Mouse (Mus musculus) spleen, adult 18-20 months (tissue): ENCODE measurements around the gene Fli1.

Experiments used
- DNase-seq, 2 experiments: peaks; one replicate each; pipeline ENCODE4 v3.0.0; 2022; ENCODE audit warnings: mixed read lengths in 2 of 2

Gene Fli1

DNA sequence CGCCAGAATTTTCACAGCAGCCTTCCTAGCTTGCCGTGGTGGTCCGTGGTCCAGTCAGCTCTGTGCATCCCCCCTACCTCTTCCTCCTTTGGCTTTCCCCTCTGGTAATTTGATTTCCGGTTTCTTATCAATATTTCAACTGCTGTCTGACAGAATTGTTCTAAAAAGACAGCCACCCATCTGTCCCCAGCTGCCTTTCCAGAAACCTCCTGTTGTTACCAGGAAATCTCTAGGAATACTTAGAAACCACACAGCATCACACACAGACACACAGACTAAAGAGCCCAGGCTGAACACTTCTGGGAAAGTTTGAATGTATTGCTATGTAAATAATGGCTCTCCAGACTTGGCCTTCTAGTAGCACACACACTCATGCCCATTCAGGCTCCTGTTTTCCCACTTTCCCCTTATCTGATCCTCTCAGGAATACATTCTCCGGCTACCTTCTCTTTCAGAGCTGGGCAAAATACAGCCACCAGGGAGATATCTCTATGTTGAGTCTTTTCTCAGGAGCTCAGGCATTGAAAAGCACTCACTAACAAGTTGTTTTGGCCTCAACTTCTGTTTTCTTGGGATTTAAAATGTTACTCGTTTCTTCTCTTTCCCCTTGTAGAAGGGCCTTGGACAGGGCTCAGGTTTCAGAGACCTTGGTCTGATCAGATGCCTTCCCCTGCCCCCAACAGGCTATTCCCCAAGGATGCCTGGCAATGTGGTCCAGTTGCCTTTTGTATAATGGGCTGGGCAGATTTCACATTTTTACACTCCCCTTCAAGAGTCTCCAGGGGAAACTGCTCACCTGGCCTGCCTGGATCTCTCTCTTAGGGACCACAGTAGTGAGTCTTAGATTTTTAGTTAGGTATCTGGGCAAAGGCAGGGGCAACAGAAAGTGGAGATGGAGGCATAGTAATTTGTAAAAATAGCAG, 7.1 kb upstream of the Fli1 start:
- no peak for DNase-seq

DNA sequence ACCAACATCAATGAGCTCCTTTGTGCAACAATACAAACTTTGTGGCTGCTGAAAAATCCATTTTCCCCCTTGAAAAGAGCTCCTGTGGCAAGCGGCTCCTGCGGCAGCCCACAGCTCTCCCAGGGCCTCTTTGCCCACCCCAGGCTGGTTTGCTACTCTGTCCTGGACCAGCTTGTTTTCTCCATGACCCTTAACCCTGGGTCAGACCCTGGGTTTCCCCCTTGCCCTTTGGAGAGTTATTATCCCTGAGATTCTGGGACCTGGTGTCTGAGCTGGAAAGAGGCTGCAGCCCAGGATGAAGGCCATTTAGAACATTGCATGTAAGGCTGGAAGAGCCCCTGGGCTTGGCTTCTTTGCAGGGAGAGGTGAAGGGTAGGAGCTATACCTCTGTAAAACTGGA, 4.1 kb upstream of the Fli1 start:
- DNase-seq, result no peak

DNA sequence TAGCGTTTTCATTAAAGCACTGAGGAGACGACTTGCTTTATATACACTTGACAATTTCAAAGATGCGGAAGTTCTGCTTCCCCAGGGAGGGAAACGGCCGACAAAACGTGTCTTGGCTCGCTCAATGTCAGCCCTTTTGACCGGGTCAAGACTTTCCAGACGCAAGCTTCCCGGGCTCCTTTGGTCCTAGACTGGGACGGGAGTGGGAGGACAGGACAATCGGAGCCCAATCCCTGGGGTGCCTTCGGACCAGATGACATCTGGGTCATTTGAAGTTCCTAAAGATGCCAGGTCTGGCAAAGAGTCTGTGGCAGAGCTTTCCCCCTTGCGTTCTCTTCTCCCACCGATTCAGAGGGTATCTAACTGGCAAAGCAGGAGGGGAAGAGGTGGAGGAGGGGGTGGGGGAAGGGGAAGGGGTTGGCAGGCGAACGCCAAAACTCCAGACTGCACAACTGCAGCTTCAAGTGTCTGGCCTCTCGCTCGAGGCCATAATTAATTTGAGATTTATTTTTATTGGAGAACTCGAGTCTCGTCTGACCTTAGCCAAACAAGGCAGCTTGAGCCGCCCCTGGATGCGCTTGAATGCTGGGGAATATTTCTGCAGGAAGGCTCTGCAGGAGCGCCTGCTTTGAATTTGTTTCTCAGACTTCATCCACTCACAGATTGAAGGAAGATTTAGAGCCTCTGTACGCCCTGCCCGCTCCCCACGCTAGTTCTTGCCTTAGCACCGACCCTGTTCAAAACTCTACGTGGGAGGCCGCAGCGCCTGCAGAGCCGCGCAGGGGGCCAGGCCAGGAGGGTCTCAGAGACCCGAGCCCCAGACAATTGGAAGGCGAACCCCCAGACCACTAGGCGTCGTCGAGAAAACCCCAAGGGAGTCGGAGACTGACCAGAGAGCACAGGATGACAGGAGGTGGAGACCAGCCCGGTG, 2.3 kb upstream of the Fli1 start:
- no peak for DNase-seq

GRCm38 (mm10) chr9:32543923-32544575, 1.4 kb upstream of the Fli1 start:
- no peak for DNase-seq

GRCm38 (mm10) chr9:32543040-32543581, 450 bp upstream of the Fli1 start:
- no peak for DNase-seq

DNA sequence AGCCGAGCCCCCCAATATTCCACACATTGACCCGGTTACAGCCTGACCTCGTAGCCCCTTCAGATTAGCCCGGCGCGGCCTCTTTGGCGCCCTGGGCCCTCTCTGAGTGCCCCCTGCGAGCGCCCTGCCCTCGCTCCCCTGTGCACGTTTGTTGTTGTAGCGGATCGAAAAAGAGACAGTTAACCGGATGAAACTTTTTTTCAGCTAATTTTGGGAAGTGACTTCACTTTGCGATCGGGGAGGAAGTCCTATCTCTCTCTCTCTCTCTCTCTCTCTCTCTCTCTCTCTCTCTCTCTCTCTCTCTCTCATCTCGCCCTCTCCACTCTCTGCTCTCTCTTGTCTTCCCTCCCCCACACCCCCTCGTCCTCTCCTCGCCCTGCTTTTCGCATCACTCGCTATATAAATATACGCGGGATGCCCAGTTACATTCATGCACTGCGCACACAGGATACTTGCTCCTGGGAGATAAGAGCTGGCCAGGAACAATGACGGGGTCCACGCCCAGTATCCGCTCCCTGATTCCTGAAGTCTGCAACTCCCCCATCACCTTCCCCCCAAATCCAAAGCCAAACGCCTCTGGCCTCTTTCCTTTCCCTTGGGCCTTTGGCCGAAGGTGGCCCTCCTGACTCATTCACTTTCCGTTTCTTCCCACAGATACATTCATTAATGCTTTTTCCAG, 1.3 kb downstream of the Fli1 start:
- peak in 1 of 2 experiments; percentile 54 for DNase-seq

DNA sequence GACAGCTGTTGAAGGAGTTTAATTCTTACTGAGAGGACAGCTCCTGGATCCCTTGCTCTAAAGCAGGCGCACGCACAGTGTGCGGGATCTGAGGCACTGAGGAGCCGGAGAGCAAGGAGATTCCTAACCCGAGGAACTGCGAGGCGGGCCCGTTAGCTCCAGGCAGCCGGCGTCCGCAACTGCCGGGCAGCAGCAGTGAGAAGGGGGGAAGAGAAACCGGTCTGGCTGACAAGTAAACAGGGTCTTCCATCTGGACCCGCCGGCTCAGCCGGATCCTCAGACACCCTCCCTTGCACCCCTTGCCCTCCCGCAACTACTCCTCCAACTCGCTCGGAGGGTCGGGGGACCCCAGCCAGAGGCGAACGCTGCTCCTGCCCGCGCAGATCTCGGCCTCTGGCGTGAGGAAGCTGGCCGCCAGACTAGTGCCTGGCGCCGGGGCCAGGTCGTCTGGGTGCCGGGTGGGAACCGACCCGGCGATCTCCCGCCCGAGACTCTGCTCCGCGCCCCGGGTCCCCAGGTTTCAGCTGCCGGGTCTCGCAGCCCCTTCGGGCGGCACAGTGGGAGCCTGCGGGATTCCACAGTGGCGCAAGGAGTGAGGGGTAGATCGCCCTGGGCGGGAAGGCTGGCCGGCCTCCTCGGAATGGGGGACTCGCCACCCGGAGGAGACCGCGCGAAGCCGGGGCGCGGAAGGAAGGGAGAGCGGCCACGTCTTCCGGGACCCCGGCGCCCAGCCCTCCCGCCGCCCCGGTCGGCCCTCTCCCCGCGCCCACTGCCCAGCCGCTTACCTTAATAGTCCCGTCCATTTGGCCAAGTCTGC, 2.0 kb downstream of the Fli1 start:
- peak; percentile 43 to 65 for DNase-seq

GRCm38 (mm10) chr9:32540061-32540405, 2.6 kb downstream of the Fli1 start:
- DNase-seq, result peak in 1 of 2 experiments; percentile 77

- DNase-seq, result peak in 1 of 2 experiments; percentile 41
These were observed 3.3 kb downstream of the Fli1 start for GRCm38 (mm10) chr9:32539321-32539761.

DNA sequence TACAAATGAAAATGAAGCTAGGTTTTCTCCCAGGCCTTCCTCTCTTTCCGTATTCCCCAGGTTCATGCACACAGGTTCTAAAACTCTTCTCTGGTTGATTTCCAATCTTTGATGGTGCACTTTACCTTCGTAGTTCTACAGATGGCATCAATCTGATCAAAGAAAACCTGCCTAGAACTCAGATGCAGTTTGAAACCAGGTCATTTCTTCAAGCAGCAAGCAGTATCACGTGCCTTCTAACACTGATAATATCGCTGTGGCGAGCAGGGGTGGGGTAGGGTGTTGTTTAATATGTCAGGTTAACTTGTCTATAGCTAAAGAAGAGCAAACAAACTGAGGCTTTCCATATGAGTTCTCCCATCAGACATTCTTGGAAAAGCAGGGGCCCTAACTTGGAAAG, 4.5 kb downstream of the Fli1 start:
- no peak for DNase-seq

GRCm38 (mm10) chr9:32537706-32538105, 5.0 kb downstream of the Fli1 start:
- no peak for DNase-seq

GRCm38 (mm10) chr9:32535201-32535955, 7.3 kb downstream of the Fli1 start:
- DNase-seq, result no peak

GRCm38 (mm10) chr9:32534025-32534615, 8.5 kb downstream of the Fli1 start:
- DNase-seq, result no peak

DNA sequence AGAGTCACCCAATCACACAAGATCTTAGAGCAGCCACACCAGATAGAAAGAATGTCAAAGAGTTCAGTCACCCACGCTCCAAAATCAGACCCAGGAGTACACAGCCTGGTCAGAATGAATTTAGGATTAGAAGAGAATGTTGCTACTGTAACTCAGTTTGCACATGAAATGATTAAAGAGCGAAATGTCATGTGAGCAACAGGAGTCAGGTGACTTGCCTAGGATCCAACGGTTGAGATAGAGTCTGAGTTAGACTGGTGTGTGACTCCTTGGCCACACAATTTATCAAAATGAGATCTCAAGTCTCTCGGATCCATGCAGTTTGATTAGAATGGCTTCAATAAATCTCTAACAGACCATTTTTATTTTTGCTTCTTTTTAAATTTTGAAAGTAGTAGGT, 11.1 kb downstream of the Fli1 start:
- no peak for DNase-seq

GRCm38 (mm10) chr9:32530975-32531374, 11.7 kb downstream of the Fli1 start:
- DNase-seq, result no peak

- DNase-seq, result no peak
These were observed 12.5 kb downstream of the Fli1 start for GRCm38 (mm10) chr9:32530188-32530587.

- no peak for DNase-seq
These were observed 13.1 kb downstream of the Fli1 start for GRCm38 (mm10) chr9:32529594-32529993.

- no peak for DNase-seq
These were observed 15.3 kb downstream of the Fli1 start for GRCm38 (mm10) chr9:32527329-32527728.

DNA sequence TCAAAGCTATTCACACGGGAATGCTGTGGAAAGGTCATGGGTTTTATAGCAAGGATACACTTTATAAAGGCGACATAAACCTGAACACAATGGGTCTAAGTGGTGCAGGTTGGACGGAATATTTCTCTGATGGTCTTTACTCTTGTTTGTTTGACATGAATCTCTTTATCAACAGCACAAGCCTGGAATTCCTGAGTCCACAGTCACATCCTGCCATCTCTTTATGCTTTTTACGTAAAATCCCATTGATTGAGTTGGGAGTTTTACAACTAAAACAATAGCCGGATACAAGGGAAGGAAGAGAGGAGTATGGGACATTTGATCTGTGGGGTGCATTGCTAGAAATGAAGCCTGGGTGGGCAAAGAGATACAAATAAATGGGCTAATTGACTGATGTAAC, 16.9 kb downstream of the Fli1 start:
- no peak for DNase-seq
